Mouse (Mus musculus) forebrain, embryonic 13.5 days (tissue): Measurements from ENCODE around the gene Zfp629. TPM values are rescaled to one million over a fixed set of nuclear protein-coding genes. Genes with fewer than 3 reads are reported as not detected.
A peak's percentile ranks its signal among the peaks of the same experiment; 100 is the strongest.
"Not testable (repeated sequence)": the region's sequence is repeated elsewhere in the genome, so short reads cannot be mapped to it uniquely, and the experiment has no call there.

Source experiments
- ATAC-seq: fragments of 200-750 bp; cut with Nextera tagmentation; 2 replicates; pipeline ENCODE4 v1.8.0; 2017
- H3K27ac ChIP-seq: fragments of 300-500 bp; sonication (generic); 2 replicates; pipeline ENCODE4 v1.5.1; 2015; ENCODE audit warnings: inconsistent platforms, mild to moderate bottlenecking, moderate library complexity
- H3K27me3 ChIP-seq: fragments of 300-500 bp; sonication (generic); 2 replicates; pipeline ENCODE4 v1.6.1; 2015; ENCODE audit warnings: mild to moderate bottlenecking, inconsistent platforms
- H3K36me3 ChIP-seq: fragments of 300-500 bp; sonication (generic); 2 replicates; pipeline ENCODE4 v1.6.1; 2015; ENCODE audit warnings: mild to moderate bottlenecking, inconsistent platforms; ENCODE audit not compliant: poor library complexity, severe bottlenecking
- H3K4me1 ChIP-seq: fragments of 300-500 bp; sonication (generic); 2 replicates; pipeline ENCODE4 v1.6.1; 2015; ENCODE audit warnings: inconsistent platforms
- H3K4me2 ChIP-seq: fragments of 300-500 bp; sonication (generic); 2 replicates; pipeline ENCODE4 v1.6.1; 2015; ENCODE audit warnings: inconsistent platforms, mild to moderate bottlenecking, moderate library complexity
- H3K4me3 ChIP-seq: fragments of 300-500 bp; sonication (generic); 2 replicates; pipeline ENCODE4 v1.5.1; 2015; ENCODE audit warnings: mild to moderate bottlenecking, inconsistent platforms
- H3K9ac ChIP-seq: fragments of 300-500 bp; sonication (generic); 2 replicates; pipeline ENCODE4 v1.6.1; 2015; ENCODE audit warnings: mild to moderate bottlenecking, inconsistent platforms
- H3K9me3 ChIP-seq: fragments of 300-500 bp; sonication (generic); replicated peaks from 2 replicates; pipeline ENCODE4 v1.6.1; 2016; ENCODE audit warnings: inconsistent platforms
- WGBS: fragments of 180-500 bp; shearing (Covaris S2); methylation state at CpG from one replicate; pipeline ENCODE4 v1.1.7; 2015; 5-methylcytosine and 5-hydroxymethylcytosine counted together
- polyA plus RNA-seq: library from polyadenylated mRNA; unstranded; fragments of >200 nt; fragmentation: Nextera tagmentation; extraction: Ambion mirVana; gene quantifications from 2 replicates; pipeline ENCODE4 v1.2.1, GENCODE M21; 2015

Zfp629 gene
- polyA plus RNA-seq, 1 experiment from 2014 or later = 18.6 TPM

DNA sequence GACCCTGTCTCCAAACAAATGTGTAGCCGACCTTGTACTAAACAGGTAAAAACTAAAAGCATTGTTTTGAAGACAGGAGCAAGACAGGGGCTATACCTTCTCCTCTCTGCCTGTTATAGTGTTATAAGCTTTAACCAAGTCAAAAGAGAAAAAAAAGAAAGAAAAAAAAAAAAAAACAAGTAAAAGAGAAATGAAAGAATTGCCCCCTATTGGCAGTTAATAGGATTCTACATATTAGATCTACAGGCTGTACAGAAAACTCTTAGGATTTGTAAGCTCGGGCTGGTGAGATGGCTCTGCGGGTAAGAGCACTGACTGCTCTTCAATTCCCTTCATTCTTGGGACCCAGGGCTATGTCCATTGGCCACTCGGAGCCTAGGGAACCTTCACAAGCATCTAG lies 26.7 kb upstream of the Zfp629 start:
- Histone ChIP-seq H3K4me2 (no peak overlapping the region), H3K27me3 (no peaks in the 10 kb centered on the region), H3K9ac (no peak overlapping the region), H3K27ac (no peak overlapping the region), H3K4me1 (peaks cover 4% of the 10 kb centered on the region), H3K4me3 (no peak overlapping the region), H3K36me3 (no peaks in the 10 kb centered on the region), H3K9me3 (no peaks in the 10 kb centered on the region)
- no peak for ATAC-seq
- WGBS = 66% methylated on average over 4 of the region's 4 CpGs

DNA sequence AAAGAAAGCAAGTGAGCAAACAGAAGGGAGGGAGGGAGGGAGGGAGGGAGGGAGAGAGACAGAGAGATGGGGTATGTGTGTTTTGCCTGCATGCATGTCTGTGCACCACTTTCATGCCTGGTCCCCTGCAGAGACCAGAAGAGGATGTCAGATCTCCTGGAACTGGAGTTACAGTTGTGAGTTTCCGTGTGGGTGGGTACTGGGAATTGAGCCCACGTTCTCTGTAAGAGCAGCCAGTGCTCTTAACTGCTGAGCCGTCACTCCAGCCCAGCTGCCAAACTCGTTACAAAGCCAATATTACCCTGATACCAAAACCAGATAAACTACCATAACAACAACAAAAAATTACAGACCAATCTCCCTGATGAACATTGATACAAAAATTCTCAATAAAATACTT lies 25.7 kb upstream of the Zfp629 start:
- Histone ChIP-seq H3K4me1 (peaks cover 12% of the 10 kb centered on the region), H3K27ac (no peak overlapping the region), H3K4me3 (no peak overlapping the region), H3K4me2 (no peak overlapping the region), H3K9me3 (no peaks in the 10 kb centered on the region), H3K36me3 (no peaks in the 10 kb centered on the region), H3K27me3 (0 out of 2 replicates have a peak, but pooled peaks cover under 1% of the 10 kb centered on the region), H3K9ac (no peak overlapping the region)
- ATAC-seq = no peak
- 56% methylated on average over 4 of the region's 4 CpGs for WGBS

DNA sequence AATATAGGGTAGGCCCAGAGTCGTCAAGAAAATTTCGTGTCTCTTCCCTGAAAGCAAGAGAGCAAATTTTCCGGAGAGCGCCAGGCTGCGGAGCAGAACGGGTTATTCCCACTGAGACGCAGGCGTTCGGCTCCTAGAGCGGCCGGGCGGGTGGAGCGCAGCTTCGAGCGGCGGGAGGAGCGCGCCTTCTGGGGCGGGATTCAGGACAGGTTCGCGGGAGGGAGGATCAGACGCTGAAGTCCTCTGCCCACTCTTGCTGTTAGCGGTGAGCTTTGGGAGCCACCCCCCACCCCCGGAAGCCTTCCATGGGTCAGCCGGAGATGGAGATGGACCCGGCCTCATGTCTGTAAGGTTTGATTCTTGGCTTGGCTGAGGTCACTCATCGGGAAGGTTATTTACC lies 21.4 kb upstream of the Zfp629 start:
- peak overlapping the region; percentile 74 for H3K9ac ChIP-seq
- WGBS = under 1% methylated on average over 27 of the region's 27 CpGs
- H3K27ac ChIP-seq = no peak overlapping the region

DNA sequence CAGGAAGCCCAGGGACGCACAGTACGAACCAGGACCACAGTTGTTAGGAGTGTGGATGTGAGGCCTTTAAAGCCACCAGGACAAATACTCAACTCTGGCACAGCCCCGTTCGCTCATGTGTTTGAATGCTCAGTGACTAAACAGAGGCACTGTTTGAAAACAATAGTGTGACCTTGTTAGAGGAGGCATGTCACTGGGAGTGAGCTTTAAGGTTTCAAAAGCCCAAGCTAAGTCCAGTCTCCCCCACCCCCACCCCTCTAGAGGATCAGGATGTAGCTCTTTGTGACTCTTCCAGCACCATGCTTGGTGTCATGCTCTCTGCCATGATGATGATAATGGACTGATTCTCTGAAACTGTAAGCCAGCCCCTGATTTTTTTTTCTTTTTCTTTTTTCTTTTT lies 15.8 kb upstream of the Zfp629 start:
- Histone ChIP-seq H3K9me3 (no peaks in the 10 kb centered on the region), H3K9ac (no peak overlapping the region), H3K4me3 (no peak overlapping the region), H3K36me3 (no peaks in the 10 kb centered on the region), H3K27me3 (0 out of 2 replicates have a peak, but pooled peaks cover 4% of the 10 kb centered on the region), H3K27ac (no peak overlapping the region), H3K4me1 (0 out of 2 replicates have a peak, but pooled peaks cover 1% of the 10 kb centered on the region), H3K4me2 (no peak overlapping the region)
- ATAC-seq = no peak
- WGBS = 54% methylated on average over 4 of the region's 4 CpGs

More for the DNA sequence above, 21.4 kb upstream of the Zfp629 start:
- H3K4me1 ChIP-seq = peaks cover 12% of the 10 kb centered on the region
- H3K27me3 ChIP-seq = 0 out of 2 replicates have a peak, but pooled peaks cover 4% of the 10 kb centered on the region
- H3K9me3 ChIP-seq = no peaks in the 10 kb centered on the region
- peak overlapping the region; percentile 57 for H3K4me3 ChIP-seq
- peak overlapping the region; percentile 82 for H3K4me2 ChIP-seq
- ATAC-seq = peak; percentile 68
- H3K36me3 ChIP-seq = no peaks in the 10 kb centered on the region

DNA sequence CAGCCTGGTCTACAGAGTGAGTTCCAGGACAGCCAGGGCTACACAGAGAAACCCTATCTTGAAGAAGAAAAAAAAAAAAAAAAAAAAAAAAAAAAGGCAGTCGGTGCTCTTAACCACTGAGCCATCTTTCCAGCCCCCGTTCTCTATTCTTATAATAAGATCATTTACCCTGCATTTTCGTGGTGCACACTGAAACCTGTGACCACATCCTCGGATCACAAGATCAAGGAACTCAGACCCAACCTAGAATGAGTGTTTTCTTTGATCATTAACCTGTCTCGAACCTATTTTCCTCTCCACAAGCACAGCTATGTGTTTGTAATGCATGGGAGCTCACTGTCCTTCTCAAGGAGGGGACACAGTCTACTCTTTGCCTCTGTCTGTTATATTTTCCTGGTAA lies 13.0 kb upstream of the Zfp629 start:
- no peak overlapping the region for H3K9ac ChIP-seq
- no peaks in the 10 kb centered on the region for H3K36me3 ChIP-seq
- H3K27ac ChIP-seq = no peak overlapping the region
- H3K27me3 ChIP-seq = no peaks in the 10 kb centered on the region
- WGBS = 85% methylated on average over 5 of the region's 5 CpGs
- H3K4me3 ChIP-seq = no peak overlapping the region
- no peak for ATAC-seq
- H3K4me1 ChIP-seq = no peaks in the 10 kb centered on the region
- no peak overlapping the region for H3K4me2 ChIP-seq
- no peaks in the 10 kb centered on the region for H3K9me3 ChIP-seq

DNA sequence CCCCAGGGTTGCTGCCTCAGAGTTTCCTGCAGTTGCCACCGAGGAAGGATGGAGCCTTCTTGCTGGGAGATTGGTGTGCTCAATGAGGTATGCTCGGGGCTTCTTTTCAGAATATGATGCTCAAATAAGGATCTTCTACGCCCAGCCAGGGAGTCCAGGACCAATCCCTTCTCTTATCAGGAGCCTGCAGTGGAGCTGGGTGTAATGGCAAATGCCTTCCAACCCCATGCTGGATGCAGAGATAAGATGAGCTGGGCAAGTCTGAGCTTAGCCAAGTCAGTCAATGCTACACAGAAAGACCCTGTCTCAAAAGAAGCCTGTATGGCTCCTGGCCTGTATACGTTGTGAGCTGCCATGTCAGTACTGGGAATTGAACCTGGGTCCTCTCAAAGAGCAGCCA lies 10.9 kb upstream of the Zfp629 start:
- no peak for ATAC-seq
- WGBS = 95% methylated on average over 4 of the region's 4 CpGs
- H3K4me2 ChIP-seq = no peak overlapping the region
- H3K9ac ChIP-seq = no peak overlapping the region
- no peaks in the 10 kb centered on the region for H3K36me3 ChIP-seq
- H3K27me3 ChIP-seq = no peaks in the 10 kb centered on the region
- no peak overlapping the region for H3K27ac ChIP-seq
- no peaks in the 10 kb centered on the region for H3K9me3 ChIP-seq
- no peak overlapping the region for H3K4me3 ChIP-seq
- no peaks in the 10 kb centered on the region for H3K4me1 ChIP-seq

DNA sequence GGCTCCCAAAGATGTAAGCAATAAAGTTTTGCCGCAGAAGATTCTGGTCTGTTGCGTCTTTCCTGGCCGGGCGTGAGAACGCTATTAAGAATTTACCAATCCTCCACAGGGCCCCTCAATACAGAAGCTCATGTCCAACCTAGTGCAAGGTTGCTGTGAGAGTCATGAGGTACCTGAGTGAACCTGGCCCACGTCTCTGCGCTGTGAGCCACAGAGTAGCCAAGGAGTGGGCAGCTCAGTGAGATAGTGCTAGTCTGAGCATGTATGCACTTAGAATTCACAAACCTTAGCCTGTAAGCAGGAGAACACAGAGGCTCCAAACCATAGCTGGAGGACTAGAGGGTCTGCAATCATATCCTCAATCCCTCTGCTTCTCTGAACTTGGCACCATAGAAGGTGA lies 10.4 kb upstream of the Zfp629 start:
- Histone ChIP-seq H3K9me3 (no peaks in the 10 kb centered on the region), H3K36me3 (no peaks in the 10 kb centered on the region), H3K4me2 (no peak overlapping the region), H3K27ac (no peak overlapping the region), H3K27me3 (no peaks in the 10 kb centered on the region), H3K4me3 (no peak overlapping the region), H3K4me1 (no peaks in the 10 kb centered on the region), H3K9ac (no peak overlapping the region)
- WGBS = 99% methylated on average over 7 of the region's 7 CpGs
- ATAC-seq = no peak

DNA sequence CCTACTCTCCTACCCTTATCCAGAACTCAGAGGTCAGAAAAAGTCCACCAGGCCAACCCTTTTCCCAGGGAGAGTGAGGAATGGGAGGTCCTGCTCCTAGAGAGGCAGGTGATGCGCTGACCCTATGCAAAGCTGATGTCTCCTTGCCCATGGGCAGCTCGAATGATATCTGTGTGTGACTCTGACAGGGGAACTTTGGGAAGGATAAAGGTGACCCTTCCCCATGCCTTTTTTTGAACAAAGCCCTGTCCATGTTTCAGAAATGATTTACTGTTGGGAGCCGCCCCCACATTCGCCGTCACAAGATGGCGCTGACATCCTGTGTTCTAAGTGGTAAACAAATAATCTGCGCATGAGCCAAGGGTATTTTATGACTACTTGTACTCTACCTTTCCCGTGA lies 2.8 kb upstream of the Zfp629 start:
- H3K9ac ChIP-seq, H3K4me3 ChIP-seq, H3K27me3 ChIP-seq, ATAC-seq, H3K4me2 ChIP-seq, H3K36me3 ChIP-seq, H3K9me3 ChIP-seq: not testable (repeated sequence)
- peaks cover 33% of the 10 kb centered on the region for H3K4me1 ChIP-seq
- WGBS = 86% methylated on average over 7 of the region's 8 CpGs
- peak overlapping the region; percentile 60; the same call in 1 of the 2 replicates for H3K27ac ChIP-seq

DNA sequence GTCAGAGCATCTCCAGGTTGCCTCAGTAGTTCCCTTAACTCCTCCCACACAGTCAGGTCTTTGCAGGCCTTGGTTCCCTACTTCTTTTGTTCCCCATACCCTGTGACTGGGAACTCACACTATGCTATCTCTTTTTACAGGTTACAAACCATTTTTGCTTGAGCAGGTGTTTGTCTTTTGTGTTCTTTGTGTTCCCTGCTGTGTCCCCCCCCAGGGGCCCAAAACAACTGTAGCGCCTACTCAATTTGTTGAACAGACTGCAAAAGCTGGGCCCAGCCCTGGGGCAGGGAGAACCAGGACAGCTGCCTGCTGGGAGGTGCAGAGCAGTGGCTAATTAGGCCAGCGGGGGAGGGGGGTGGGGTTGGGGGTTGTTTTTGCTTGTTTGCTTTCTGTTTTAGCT lies 2.4 kb upstream of the Zfp629 start:
- Histone ChIP-seq H3K9me3 (no peaks in the 10 kb centered on the region), H3K27me3 (no peaks in the 10 kb centered on the region), H3K4me1 (peaks cover 35% of the 10 kb centered on the region), H3K27ac (peak overlapping the region; percentile 60), H3K36me3 (no peaks in the 10 kb centered on the region), H3K9ac (no peak overlapping the region), H3K4me3 (no peak overlapping the region), H3K4me2 (no peak overlapping the region)
- ATAC-seq = no peak
- WGBS = 21% methylated on average over 2 of the region's 2 CpGs

DNA sequence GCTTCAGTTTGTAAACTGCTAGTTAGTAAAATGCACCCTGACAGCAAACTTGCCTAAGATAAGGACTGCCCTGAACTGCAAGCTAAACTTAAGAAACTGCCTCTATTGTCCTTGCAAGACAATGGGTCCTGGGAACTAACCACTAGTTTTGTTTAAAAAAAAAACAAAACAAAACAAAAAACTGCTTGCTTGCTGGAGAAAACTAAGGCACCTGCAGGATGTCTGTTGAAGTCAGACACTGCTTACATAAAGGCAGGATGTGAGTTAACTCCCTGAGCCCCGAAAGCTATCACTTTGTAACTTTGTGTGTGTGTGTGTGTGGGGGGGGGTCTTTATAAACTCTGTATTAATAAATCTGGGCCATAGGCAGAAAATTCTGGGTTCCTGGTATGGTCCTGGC lies 1.3 kb upstream of the Zfp629 start:
- ATAC-seq = no peak
- no peak overlapping the region for H3K27ac ChIP-seq
- H3K9me3 ChIP-seq = no peaks in the 10 kb centered on the region
- 92% methylated on average over 1 of the region's 1 CpGs for WGBS
- peaks cover 10% of the 10 kb centered on the region for H3K36me3 ChIP-seq
- H3K4me1 ChIP-seq = peaks cover 35% of the 10 kb centered on the region
- H3K27me3 ChIP-seq = no peaks in the 10 kb centered on the region
- H3K9ac ChIP-seq = no peak overlapping the region
- no peak overlapping the region for H3K4me2 ChIP-seq
- no peak overlapping the region for H3K4me3 ChIP-seq

DNA sequence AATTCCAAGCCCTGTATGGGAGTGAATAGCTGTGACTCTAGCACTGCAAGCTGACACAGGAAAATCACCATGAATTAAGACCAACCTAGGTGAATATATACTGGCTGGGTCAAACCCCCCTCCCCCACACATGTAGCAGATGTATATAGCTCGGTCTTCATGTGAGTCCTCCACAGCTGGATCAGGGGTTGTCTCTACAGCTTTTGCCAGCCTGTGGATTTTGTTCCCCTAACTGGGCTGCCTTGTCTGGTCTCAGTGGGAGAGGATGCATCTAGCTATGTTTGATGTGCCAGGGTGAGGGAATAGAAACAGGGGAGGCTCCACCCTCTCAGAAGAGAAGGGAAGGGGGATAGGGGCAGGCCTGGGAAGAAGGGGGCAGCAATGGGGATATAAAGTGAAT lies 739 bp upstream of the Zfp629 start:
- no peaks in the 10 kb centered on the region for H3K27me3 ChIP-seq
- peaks cover 15% of the 10 kb centered on the region for H3K36me3 ChIP-seq
- peak overlapping the region; percentile 100; the same call in 1 of the 2 replicates for H3K4me3 ChIP-seq
- ATAC-seq = no peak
- no peaks in the 10 kb centered on the region for H3K9me3 ChIP-seq
- WGBS = 70% methylated on average over 1 of the region's 1 CpGs
- 0 out of 2 replicates have a peak overlapping the region, but pooled peaks have one; percentile 26 for H3K9ac ChIP-seq
- peaks cover 35% of the 10 kb centered on the region for H3K4me1 ChIP-seq
- H3K27ac ChIP-seq = no peak overlapping the region
- H3K4me2 ChIP-seq = peak overlapping the region; percentile 92

DNA sequence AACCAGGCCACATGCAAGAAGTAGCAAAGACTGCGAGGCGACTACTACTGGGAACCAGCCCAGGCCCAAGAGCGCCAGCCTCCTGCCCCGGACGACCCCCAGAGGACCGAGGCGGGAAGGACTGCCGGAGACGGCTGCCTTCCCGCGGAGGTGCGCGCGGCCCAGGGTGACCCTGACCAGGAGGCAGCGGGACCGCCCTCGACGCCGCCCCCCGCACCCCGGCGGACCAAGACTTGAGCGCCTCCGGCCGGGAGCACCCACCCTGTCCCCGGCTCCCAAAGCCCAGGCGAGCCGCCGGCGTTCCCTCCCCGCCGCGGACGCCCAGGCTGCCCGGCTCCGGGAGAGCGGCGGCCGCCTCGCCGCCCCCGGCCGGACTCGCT lies 1.1 kb downstream of the Zfp629 start:
- H3K4me1 ChIP-seq = peaks cover 35% of the 10 kb centered on the region
- 0% methylated on average over 9 of the region's 44 CpGs for WGBS
- H3K4me2 ChIP-seq = peak overlapping the region; percentile 92
- H3K9ac ChIP-seq = peak overlapping the region; percentile 96
- H3K27me3 ChIP-seq = no peaks in the 10 kb centered on the region
- H3K27ac ChIP-seq = peak overlapping the region; percentile 79
- H3K9me3 ChIP-seq = no peaks in the 10 kb centered on the region
- H3K4me3 ChIP-seq = peak overlapping the region; percentile 100
- peak; percentile 44; the same call in 1 of the 2 replicates for ATAC-seq
- peaks cover 34% of the 10 kb centered on the region for H3K36me3 ChIP-seq

DNA sequence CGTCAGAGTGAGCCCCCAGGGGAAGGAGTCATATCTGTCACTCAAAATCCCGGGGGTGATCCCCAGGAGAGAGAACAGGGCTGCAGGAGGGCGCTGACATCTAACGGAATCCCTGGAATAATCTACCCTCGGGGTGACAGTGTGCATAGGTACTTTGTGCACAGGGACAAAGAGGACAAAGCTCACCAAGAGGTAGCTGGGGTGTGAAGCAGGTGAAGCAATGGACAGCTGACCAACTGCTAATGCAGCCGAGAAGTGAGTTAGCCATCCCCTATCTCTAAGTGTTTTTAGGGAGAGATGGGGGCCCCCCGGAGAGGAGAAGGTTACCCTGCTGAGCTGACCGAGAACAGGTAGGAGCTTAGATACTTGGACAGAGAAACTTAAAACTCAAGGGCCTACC lies 1.5 kb downstream of the Zfp629 start:
- H3K27me3 ChIP-seq = no peaks in the 10 kb centered on the region
- ATAC-seq = no peak
- H3K4me1 ChIP-seq = peaks cover 35% of the 10 kb centered on the region
- peak overlapping the region; percentile 100 for H3K4me3 ChIP-seq
- peak overlapping the region; percentile 96 for H3K9ac ChIP-seq
- peak overlapping the region; percentile 92 for H3K4me2 ChIP-seq
- no peaks in the 10 kb centered on the region for H3K9me3 ChIP-seq
- peaks cover 38% of the 10 kb centered on the region for H3K36me3 ChIP-seq
- peak overlapping the region; percentile 79; the same call in 1 of the 2 replicates for H3K27ac ChIP-seq
- WGBS = 19% methylated on average over 8 of the region's 8 CpGs
